Mouse (Mus musculus) forebrain, postnatal 0 days (tissue): ENCODE results near the gene Dnajb9. TPM values are rescaled to one million over a fixed set of nuclear protein-coding genes. Genes with fewer than 3 reads are reported as not detected.

Source experiments
- ATAC-seq: fragments of 200-750 bp; cut with Nextera tagmentation; 2 replicates; pipeline ENCODE4 v1.8.0; 2017; ENCODE audit warnings: mild to moderate bottlenecking, moderate library complexity
- DNase-seq: peaks from one replicate; pipeline ENCODE4 v3.0.0-alpha.2; 2015
- H3K27ac ChIP-seq: fragments of 300-500 bp; sonication (generic); 2 replicates; pipeline ENCODE4 v1.5.1; 2014; ENCODE audit warnings: low read depth, mild to moderate bottlenecking, antibody characterized with exemption, low read length, moderate library complexity, mixed read lengths
- H3K27me3 ChIP-seq: fragments of 300-500 bp; sonication (generic); 2 replicates; pipeline ENCODE4 v1.6.1; 2014; ENCODE audit warnings: mild to moderate bottlenecking, low read length, mixed read lengths; ENCODE audit not compliant: insufficient read depth
- H3K36me3 ChIP-seq: fragments of 300-500 bp; sonication (generic); 2 replicates; pipeline ENCODE4 v1.6.1; 2014; ENCODE audit warnings: mild to moderate bottlenecking, moderate library complexity; ENCODE audit not compliant: insufficient read depth
- H3K4me1 ChIP-seq: fragments of 300-500 bp; sonication (generic); 2 replicates; pipeline ENCODE4 v1.6.1; 2014; ENCODE audit warnings: antibody characterized with exemption; ENCODE audit not compliant: insufficient read depth
- H3K4me2 ChIP-seq: fragments of 300-500 bp; sonication (generic); 2 replicates; pipeline ENCODE4 v1.6.1; 2014; ENCODE audit warnings: low read depth, mild to moderate bottlenecking, moderate library complexity
- H3K4me3 ChIP-seq: fragments of 300-500 bp; sonication (generic); 2 replicates; pipeline ENCODE4 v1.5.1; 2014; ENCODE audit warnings: low read depth, low read length, mixed read lengths
- H3K9ac ChIP-seq: fragments of 300-500 bp; sonication (generic); 2 replicates; pipeline ENCODE4 v1.6.1; 2014; ENCODE audit warnings: mild to moderate bottlenecking
- H3K9me3 ChIP-seq: fragments of 300-500 bp; sonication (generic); 2 replicates; pipeline ENCODE4 v1.6.1; 2016; ENCODE audit warnings: low read length
- CTCF ChIP-seq: sonication (generic); IDR thresholded peaks from 2 replicates; pipeline ENCODE4 v1.5.1; 2016; ENCODE audit warnings: antibody characterized with exemption, control low read depth, low read depth
- WGBS: fragments of 180-500 bp; shearing (Covaris S2); extraction: QIAGEN DNeasy Blood & Tissue Kit; methylation state at CpG from one replicate; pipeline ENCODE4 v1.1.7; 2014; 5-methylcytosine and 5-hydroxymethylcytosine counted together
- microRNA-seq, 2 experiments: library from miRNA; unstranded; fragments of <30 nt; microRNA quantifications; one replicate each; pipeline ENCODE4; 2016
- polyA plus RNA-seq: library from polyadenylated mRNA; unstranded; fragments of >200 nt; fragmentation: Nextera tagmentation; extraction: Ambion mirVana; gene quantifications from 2 replicates; pipeline ENCODE4 v1.2.1, GENCODE M21; 2015
- total RNA-seq: library from RNA; depleted of rRNA; stranded (reverse); fragments of >200 nt; gene quantifications from 2 replicates; pipeline ENCODE4 v1.2.3, GENCODE M21; 2014; rRNA removed

Dnajb9 gene
- total and polyA plus RNA-seq, 2 experiments from 2014 or later, result 19.9 to 36.0 TPM

- peak; percentile 64 for DNase-seq
- Histone ChIP-seq H3K4me3 (no peak overlapping the region), H3K9ac (0 out of 2 replicates have a peak overlapping the region, but pooled peaks have one; percentile 3), H3K27ac (peak overlapping the region; percentile 72), H3K4me2 (no peak overlapping the region), H3K36me3 (no peaks in the 10 kb centered on the region), H3K4me1 (peaks cover 14% of the 10 kb centered on the region; the same call in 1 of the 2 replicates), H3K9me3 (no peaks in the 10 kb centered on the region), H3K27me3 (no peaks in the 10 kb centered on the region)
- 14% methylated on average over 2 of the region's 2 CpGs for WGBS
- no peak for TF ChIP-seq CTCF
- ATAC-seq, result peak; percentile 83
Observed at GRCm38 (mm10) chr12:44177038-44177355, 33.1 kb downstream of the Dnajb9 start.

DNA sequence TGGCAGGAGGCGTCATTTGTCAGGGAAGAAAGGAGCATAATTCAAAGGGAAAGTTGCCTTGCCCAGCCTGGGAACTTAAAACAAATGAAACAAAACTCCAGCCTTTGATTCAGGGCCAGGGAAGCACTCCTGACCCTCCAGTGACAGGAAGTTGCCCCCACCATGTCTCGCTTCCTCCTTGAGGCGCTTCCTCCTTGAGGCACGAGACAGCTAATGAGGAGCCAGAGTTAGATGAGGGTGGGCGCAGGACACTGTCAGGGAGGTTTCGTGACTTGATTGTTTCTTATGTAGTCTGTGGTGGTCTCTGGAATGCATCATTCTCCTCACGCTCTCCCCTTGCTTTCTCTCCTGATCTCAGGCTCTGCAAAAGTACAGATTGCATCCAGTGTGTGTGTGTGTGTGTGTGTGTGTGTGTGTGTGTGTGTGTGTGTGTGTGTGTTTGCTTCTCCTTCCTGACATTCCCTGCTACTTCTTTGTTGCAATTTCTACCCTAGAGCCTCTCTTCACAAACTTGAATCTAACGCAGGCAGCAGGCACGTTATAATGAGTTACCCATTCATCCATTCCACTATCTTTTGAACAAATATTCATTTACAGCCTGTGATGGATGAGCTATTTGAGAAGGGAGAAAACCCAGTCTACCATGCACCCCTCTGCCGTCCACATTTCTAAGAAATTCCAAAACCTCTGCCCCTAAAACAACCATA is 33.6 kb downstream of the Dnajb9 start:
- peak overlapping the region; percentile 36; the same call in 1 of the 2 replicates for H3K4me2 ChIP-seq
- H3K27ac ChIP-seq, result peak overlapping the region; percentile 72
- no peaks in the 10 kb centered on the region for H3K9me3 ChIP-seq
- H3K4me3 ChIP-seq, result no peak overlapping the region
- no peaks in the 10 kb centered on the region for H3K36me3 ChIP-seq
- H3K4me1 ChIP-seq, result peaks cover 14% of the 10 kb centered on the region; the same call in 1 of the 2 replicates
- 29% methylated on average over 10 of the region's 10 CpGs for WGBS
- ATAC-seq (peak; percentile 50), DNase-seq (peak; percentile 19)
- no peak for TF ChIP-seq CTCF
- 0 out of 2 replicates have a peak overlapping the region, but pooled peaks have one; percentile 3 for H3K9ac ChIP-seq
- H3K27me3 ChIP-seq, result no peaks in the 10 kb centered on the region

- Histone ChIP-seq H3K4me2 (no peak overlapping the region), H3K4me3 (no peak overlapping the region)
Observed at GRCm38 (mm10) chr12:44166949-44167348, 43.2 kb downstream of the Dnajb9 start.

GRCm38 (mm10) chr12:44159349-44159748 is 50.8 kb downstream of the Dnajb9 start:
- no peaks in the 10 kb centered on the region for H3K9me3 ChIP-seq
- H3K4me3 ChIP-seq, result no peak overlapping the region
- no peaks in the 10 kb centered on the region for H3K4me1 ChIP-seq
- no peak overlapping the region for H3K4me2 ChIP-seq
- TF ChIP-seq CTCF, result no peak
- no peak overlapping the region for H3K9ac ChIP-seq
- ATAC-seq (no peak), DNase-seq (no peak)
- no peaks in the 10 kb centered on the region for H3K36me3 ChIP-seq
- 85% methylated on average over 1 of the region's 1 CpGs for WGBS
- no peak overlapping the region for H3K27ac ChIP-seq
- H3K27me3 ChIP-seq, result no peaks in the 10 kb centered on the region

More at GRCm38 (mm10) chr12:44166949-44167348, 43.2 kb downstream of the Dnajb9 start:
- DNase-seq (peak; percentile 93), ATAC-seq (peak; percentile 82)
- Histone ChIP-seq H3K9ac (no peak overlapping the region), H3K36me3 (no peaks in the 10 kb centered on the region), H3K27me3 (no peaks in the 10 kb centered on the region), H3K9me3 (no peaks in the 10 kb centered on the region), H3K4me1 (no peaks in the 10 kb centered on the region), H3K27ac (no peak overlapping the region)
- TF ChIP-seq CTCF, result peak; percentile 79

Small RNAs within 50 kb of the gene (microRNA-seq; reads per million reads assigned to microRNA genes)
- 0.24 to 0.39 reads per million in 2 experiments for gene Mir5627

Other genes with a start within 250 kb of the Dnajb9 start
- gene Pnpla8, start 11.0 kb upstream of the Dnajb9 start, total RNA-seq, result 119 and 122 TPM in 2 replicates
- 102 and 123 TPM in 2 replicates for gene Pnpla8, start 11.0 kb upstream of the Dnajb9 start, polyA plus RNA-seq
- gene Nrcam, start 118.6 kb upstream of the Dnajb9 start, total RNA-seq, result 147 and 185 TPM in 2 replicates
- gene Nrcam, start 118.6 kb upstream of the Dnajb9 start, polyA plus RNA-seq, result 87.5 and 101 TPM in 2 replicates